Mouse (Mus musculus): Measurements from ENCODE around the gene Gfy. TPM values are rescaled to one million over a fixed set of nuclear protein-coding genes. Genes with fewer than 3 reads are reported as not detected.

The Gfy gene
- polyA plus RNA-seq, 1 experiment from 2014 or later: not detected

GRCm38 (mm10) chr7:45208260-45208659, 28.9 kb upstream of the Gfy start:
- H3K4me2 ChIP-seq (replicated peaks): no peak overlapping the region
- peaks cover 4% of the 10 kb centered on the region; the same call in 1 of the 2 replicates for H3K4me1 ChIP-seq
- H3K4me3 ChIP-seq: no peak overlapping the region
- no peaks in the 10 kb centered on the region for H3K9me3 ChIP-seq (replicated peaks)
- H3K9ac ChIP-seq: no peak overlapping the region
- H3K36me3 ChIP-seq: no peaks in the 10 kb centered on the region
- H3K27ac ChIP-seq: no peak overlapping the region
- 77% methylated on average over 6 of the region's 6 CpGs for WGBS
- ATAC-seq (ENCODE audit: low FRiP score): no peak
- H3K27me3 ChIP-seq: peaks cover 32% of the 10 kb centered on the region

- H3K27me3 ChIP-seq: peaks cover 19% of the 10 kb centered on the region
- no peaks in the 10 kb centered on the region for H3K9me3 ChIP-seq (replicated peaks)
- peak within 1 kb of the TSS; percentile 75 for H3K27ac ChIP-seq
- ATAC-seq (ENCODE audit: low FRiP score): peak; percentile 97
- no peaks in the 10 kb centered on the region for H3K36me3 ChIP-seq
- peak within 1 kb of the TSS; percentile 42 for H3K4me3 ChIP-seq
- WGBS: 9% methylated on average over 44 of the region's 44 CpGs
- H3K4me2 ChIP-seq (replicated peaks): peak within 1 kb of the TSS; percentile 48
- no peaks in the 10 kb centered on the region for H3K4me1 ChIP-seq
- peak within 1 kb of the TSS; percentile 62 for H3K9ac ChIP-seq
These were observed 25.2 kb upstream of the Gfy start, which contains the start of gene Ccdc155 for GRCm38 (mm10) chr7:45204380-45205143. TSS of gene Ccdc155 (minus strand) at chr7:45204892.

GRCm38 (mm10) chr7:45202654-45203053, 23.3 kb upstream of the Gfy start:
- Histone ChIP-seq H3K9ac (no peak overlapping the region), H3K27me3 (peaks cover 21% of the 10 kb centered on the region), H3K36me3 (no peaks in the 10 kb centered on the region), H3K9me3 (replicated peaks) (no peaks in the 10 kb centered on the region), H3K4me3 (no peak overlapping the region), H3K4me2 (replicated peaks) (no peak overlapping the region), H3K27ac (no peak overlapping the region), H3K4me1 (peaks cover 2% of the 10 kb centered on the region; the same call in 1 of the 2 replicates)
- WGBS: 69% methylated on average over 10 of the region's 10 CpGs
- ATAC-seq (ENCODE audit: low FRiP score): no peak

- Histone ChIP-seq H3K9ac (no peak overlapping the region), H3K27ac (no peak overlapping the region), H3K36me3 (no peaks in the 10 kb centered on the region), H3K9me3 (replicated peaks) (no peaks in the 10 kb centered on the region), H3K4me2 (replicated peaks) (no peak overlapping the region), H3K27me3 (peaks cover 29% of the 10 kb centered on the region), H3K4me1 (peaks cover 2% of the 10 kb centered on the region; the same call in 1 of the 2 replicates), H3K4me3 (no peak overlapping the region)
- WGBS: 83% methylated on average over 11 of the region's 11 CpGs
- no peak for ATAC-seq (ENCODE audit: low FRiP score)
These were observed 19.6 kb upstream of the Gfy start for GRCm38 (mm10) chr7:45198961-45199360.

GRCm38 (mm10) chr7:45198435-45198834, 19.1 kb upstream of the Gfy start:
- no peaks in the 10 kb centered on the region for H3K36me3 ChIP-seq
- H3K27ac ChIP-seq: no peak overlapping the region
- H3K9me3 ChIP-seq (replicated peaks): no peaks in the 10 kb centered on the region
- WGBS: 10% methylated on average over 5 of the region's 5 CpGs
- H3K27me3 ChIP-seq: peaks cover 33% of the 10 kb centered on the region
- H3K4me2 ChIP-seq (replicated peaks): 0 out of 2 replicates have a peak overlapping the region, but pooled peaks have one; percentile 13
- H3K9ac ChIP-seq: peak overlapping the region; percentile 27; the same call in 1 of the 2 replicates
- H3K4me1 ChIP-seq: peaks cover 2% of the 10 kb centered on the region; the same call in 1 of the 2 replicates
- no peak overlapping the region for H3K4me3 ChIP-seq
- ATAC-seq (ENCODE audit: low FRiP score): peak; percentile 36; the same call in 1 of the 2 replicates

GRCm38 (mm10) chr7:45196994-45197393, 17.6 kb upstream of the Gfy start:
- H3K9ac ChIP-seq: no peak overlapping the region

GRCm38 (mm10) chr7:45196176-45196535, 16.8 kb upstream of the Gfy start:
- Histone ChIP-seq H3K36me3 (no peaks in the 10 kb centered on the region), H3K27me3 (peaks cover 29% of the 10 kb centered on the region), H3K4me1 (peaks cover 9% of the 10 kb centered on the region), H3K9me3 (replicated peaks) (no peaks in the 10 kb centered on the region), H3K9ac (no peak overlapping the region), H3K27ac (no peak overlapping the region), H3K4me2 (replicated peaks) (no peak overlapping the region), H3K4me3 (no peak overlapping the region)
- no peak for ATAC-seq (ENCODE audit: low FRiP score)
- WGBS: 80% methylated on average over 4 of the region's 4 CpGs

More at GRCm38 (mm10) chr7:45196994-45197393, 17.6 kb upstream of the Gfy start:
- Histone ChIP-seq H3K36me3 (no peaks in the 10 kb centered on the region), H3K4me3 (no peak overlapping the region), H3K9me3 (replicated peaks) (no peaks in the 10 kb centered on the region), H3K27ac (no peak overlapping the region), H3K27me3 (peaks cover 29% of the 10 kb centered on the region), H3K4me2 (replicated peaks) (no peak overlapping the region), H3K4me1 (peaks cover 5% of the 10 kb centered on the region)
- 64% methylated on average over 5 of the region's 5 CpGs for WGBS
- no peak for ATAC-seq (ENCODE audit: low FRiP score)

GRCm38 (mm10) chr7:45195341-45196175, 16.2 kb upstream of the Gfy start:
- peaks cover 9% of the 10 kb centered on the region for H3K4me1 ChIP-seq
- H3K9me3 ChIP-seq (replicated peaks): no peaks in the 10 kb centered on the region
- WGBS: 56% methylated on average over 13 of the region's 13 CpGs
- H3K27ac ChIP-seq: no peak overlapping the region
- H3K36me3 ChIP-seq: no peaks in the 10 kb centered on the region
- no peak overlapping the region for H3K9ac ChIP-seq
- peaks cover 27% of the 10 kb centered on the region for H3K27me3 ChIP-seq
- no peak overlapping the region for H3K4me3 ChIP-seq
- no peak overlapping the region for H3K4me2 ChIP-seq (replicated peaks)
- no peak for ATAC-seq (ENCODE audit: low FRiP score)

GRCm38 (mm10) chr7:45193871-45194785, 14.8 kb upstream of the Gfy start:
- 74% methylated on average over 17 of the region's 17 CpGs for WGBS
- H3K36me3 ChIP-seq: no peaks in the 10 kb centered on the region
- no peak overlapping the region for H3K27ac ChIP-seq
- H3K9me3 ChIP-seq (replicated peaks): no peaks in the 10 kb centered on the region
- H3K9ac ChIP-seq: no peak overlapping the region
- H3K4me1 ChIP-seq: peaks cover 9% of the 10 kb centered on the region
- H3K4me3 ChIP-seq: no peak overlapping the region
- peaks cover 31% of the 10 kb centered on the region for H3K27me3 ChIP-seq
- H3K4me2 ChIP-seq (replicated peaks): no peak overlapping the region
- ATAC-seq (ENCODE audit: low FRiP score): no peak

- no peak for ATAC-seq (ENCODE audit: low FRiP score)
- peaks cover 36% of the 10 kb centered on the region for H3K27me3 ChIP-seq
- no peak overlapping the region for H3K27ac ChIP-seq
- no peak overlapping the region for H3K9ac ChIP-seq
- H3K9me3 ChIP-seq (replicated peaks): no peaks in the 10 kb centered on the region
- no peak overlapping the region for H3K4me3 ChIP-seq
- WGBS: 61% methylated on average over 5 of the region's 5 CpGs
- H3K4me2 ChIP-seq (replicated peaks): no peak overlapping the region
- H3K36me3 ChIP-seq: no peaks in the 10 kb centered on the region
- H3K4me1 ChIP-seq: peaks cover 9% of the 10 kb centered on the region
These were observed 14.0 kb upstream of the Gfy start for GRCm38 (mm10) chr7:45193406-45193805.

- no peak for ATAC-seq (ENCODE audit: low FRiP score)
- no peaks in the 10 kb centered on the region for H3K36me3 ChIP-seq
- peaks cover 9% of the 10 kb centered on the region for H3K4me1 ChIP-seq
- H3K4me2 ChIP-seq (replicated peaks): no peak overlapping the region
- H3K4me3 ChIP-seq: no peak overlapping the region
- peaks cover 43% of the 10 kb centered on the region for H3K27me3 ChIP-seq
- WGBS: 75% methylated on average over 7 of the region's 7 CpGs
- no peak overlapping the region for H3K27ac ChIP-seq
- H3K9me3 ChIP-seq (replicated peaks): no peaks in the 10 kb centered on the region
- H3K9ac ChIP-seq: no peak overlapping the region
These were observed 13.4 kb upstream of the Gfy start for GRCm38 (mm10) chr7:45192585-45193310.

All from hindbrain, embryonic 12.5 days (tissue).